Mouse (Mus musculus): ENCODE data around the gene Gm17949. TPM values are rescaled to one million over a fixed set of nuclear protein-coding genes. Genes with fewer than 3 reads are reported as not detected.

Gene Gm17949
- total RNA-seq, 2 experiments from 2014 or later = not detected

DNA sequence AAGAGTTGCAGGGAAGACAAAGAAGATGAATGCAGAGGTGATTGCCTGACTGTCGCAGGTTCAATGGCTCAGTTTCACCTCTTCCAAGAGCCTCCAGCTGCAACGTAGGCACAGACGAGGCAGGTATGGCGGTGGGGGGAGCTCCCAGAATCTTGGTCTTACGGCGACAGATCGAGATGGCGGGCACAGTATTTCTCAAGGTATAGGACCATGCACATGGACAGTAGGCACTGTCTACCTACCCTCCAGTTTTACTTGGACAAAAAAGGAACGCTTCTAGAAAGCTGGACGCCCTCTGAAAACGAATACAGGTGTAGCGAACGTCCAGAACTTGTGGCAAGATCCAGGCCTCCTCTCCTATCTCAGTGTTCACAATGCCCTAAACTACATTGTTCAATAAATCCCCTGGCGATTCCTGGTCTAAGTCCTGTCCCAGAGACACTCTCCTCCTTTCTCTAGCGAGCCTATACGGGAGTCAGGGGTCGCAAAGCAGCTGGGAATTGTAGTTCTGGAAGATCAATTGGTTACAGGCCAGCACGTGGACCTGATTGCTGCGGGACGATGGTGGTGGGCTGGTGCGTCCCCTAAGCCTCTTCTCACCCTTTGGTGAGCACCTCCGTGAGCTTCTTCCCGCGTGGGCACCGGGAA is 21.7 kb upstream of the Gm17949 start:
- intact Hi-C loops (cut with DNase I) = loop anchor here (2.0 to 10.0 kb wide), 3 partner anchors 57 to 287 kb away; partner anchors contain the start of genes Gpr108 and Trip10
- no peak for DNase-seq

DNA sequence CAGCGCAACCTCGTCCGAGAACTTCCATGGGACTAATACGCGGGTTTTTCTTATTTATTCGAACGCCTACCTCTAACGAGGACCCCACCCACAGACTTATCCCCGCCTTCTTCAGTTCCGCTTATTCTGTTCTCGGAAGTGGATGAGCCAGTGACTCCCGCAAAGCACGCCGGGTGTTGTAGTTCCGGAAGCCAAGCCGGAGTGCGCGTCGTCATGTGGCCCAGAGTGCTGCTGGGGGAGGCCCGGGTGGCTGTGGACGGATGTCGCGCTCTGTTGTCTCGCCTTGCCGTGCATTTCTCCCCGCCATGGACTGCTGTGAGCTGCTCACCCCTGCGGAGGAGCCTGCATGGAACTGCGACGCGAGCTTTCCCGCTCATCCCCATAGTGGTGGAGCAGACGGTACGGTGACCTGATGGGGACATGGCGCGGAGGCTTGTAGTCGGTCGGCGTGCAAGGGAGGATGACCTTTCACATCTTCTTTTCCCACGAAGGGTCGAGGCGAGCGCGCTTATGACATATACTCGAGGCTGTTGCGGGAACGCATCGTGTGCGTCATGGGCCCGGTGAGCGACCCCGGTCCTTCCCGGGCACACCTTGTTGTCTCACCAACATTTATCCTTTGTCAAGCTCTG is 21.0 kb upstream of the Gm17949 start, which contains the start of gene Clpp:
TSS of gene Clpp (plus strand) at position 191 of the 632 bp plus-strand sequence.
- intact Hi-C loops (cut with DNase I) = loop anchor here (2.0 to 10.0 kb wide), 2 partner anchors 255 to 287 kb away; partner anchors contain the start of genes Gpr108 and Trip10
- DNase-seq = peak; percentile 97 to 98

DNA sequence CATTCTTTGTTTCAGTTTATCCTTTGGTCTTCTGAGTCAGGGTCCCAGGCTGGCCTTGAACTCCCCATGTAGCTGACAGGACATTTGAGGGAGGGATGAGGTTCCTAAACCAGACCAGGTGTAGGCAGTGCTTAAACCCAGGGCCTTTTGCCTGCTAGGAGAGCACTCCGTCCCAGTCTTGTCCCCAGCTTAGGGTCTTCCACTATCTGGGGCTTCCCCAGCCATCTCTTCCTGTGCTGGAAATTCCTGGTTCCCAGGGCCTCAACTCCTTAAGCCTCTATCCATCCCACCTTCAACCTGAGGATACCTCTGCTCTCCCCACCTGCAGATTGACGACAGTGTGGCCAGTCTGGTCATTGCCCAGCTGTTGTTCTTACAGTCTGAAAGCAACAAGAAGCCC is 20.3 kb upstream of the Gm17949 start:
- intact Hi-C loops (cut with DNase I) = loop anchor here (2.0 to 10.0 kb wide), 2 partner anchors 254 to 286 kb away; partner anchors contain the start of genes Gpr108 and Trip10
- no peak for DNase-seq

DNA sequence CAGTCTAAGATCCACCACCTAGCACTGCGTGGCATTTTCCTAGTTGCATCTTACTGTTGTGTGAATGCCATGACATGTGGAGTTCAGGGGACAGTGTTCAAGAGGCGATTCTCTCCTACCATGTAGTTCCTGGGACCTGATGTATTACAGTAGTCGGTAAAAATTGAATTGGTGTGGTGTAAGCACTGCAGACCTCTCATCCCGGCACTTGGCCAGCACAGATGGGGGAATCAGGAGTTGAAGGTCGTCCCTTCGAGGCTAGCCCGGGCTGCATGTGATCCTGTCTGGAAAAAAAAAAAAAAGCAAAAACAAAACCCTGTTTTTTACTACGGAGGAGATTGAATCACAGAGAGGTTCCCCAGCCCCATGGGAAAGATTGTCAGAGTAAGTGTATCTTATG is 16.2 kb upstream of the Gm17949 start:
- no peak for DNase-seq
- intact Hi-C loops (cut with DNase I) = loop anchor here (5.0 to 10.0 kb wide), 2 partner anchors 250 to 337 kb away; partner anchors contain the start of genes Gpr108 and Trip10

DNA sequence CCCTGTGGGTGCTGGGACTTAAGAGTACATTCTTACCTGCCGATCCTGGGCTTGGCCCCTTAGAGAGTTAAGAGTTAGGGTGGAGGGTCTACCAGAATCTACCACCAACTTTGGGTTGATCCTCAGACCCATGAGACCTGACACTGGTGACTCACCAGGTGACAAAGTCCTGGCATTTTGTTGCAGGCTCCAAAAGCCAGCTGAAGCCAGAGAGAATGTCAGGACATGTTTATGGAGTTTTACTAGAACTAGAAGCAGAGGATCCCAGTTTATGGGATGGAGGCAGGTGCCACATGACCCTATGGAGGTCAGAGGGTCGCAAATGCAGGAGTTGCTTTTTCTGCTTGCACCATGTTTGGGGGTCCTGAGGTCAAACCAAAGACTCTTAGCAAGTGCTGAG is 14.8 kb upstream of the Gm17949 start:
- no peak for DNase-seq
- intact Hi-C loops (cut with DNase I) = loop anchor here (2.0 to 10.0 kb wide), 3 partner anchors 100 to 336 kb away; partner anchors contain the start of genes Gpr108 and Trip10

DNA sequence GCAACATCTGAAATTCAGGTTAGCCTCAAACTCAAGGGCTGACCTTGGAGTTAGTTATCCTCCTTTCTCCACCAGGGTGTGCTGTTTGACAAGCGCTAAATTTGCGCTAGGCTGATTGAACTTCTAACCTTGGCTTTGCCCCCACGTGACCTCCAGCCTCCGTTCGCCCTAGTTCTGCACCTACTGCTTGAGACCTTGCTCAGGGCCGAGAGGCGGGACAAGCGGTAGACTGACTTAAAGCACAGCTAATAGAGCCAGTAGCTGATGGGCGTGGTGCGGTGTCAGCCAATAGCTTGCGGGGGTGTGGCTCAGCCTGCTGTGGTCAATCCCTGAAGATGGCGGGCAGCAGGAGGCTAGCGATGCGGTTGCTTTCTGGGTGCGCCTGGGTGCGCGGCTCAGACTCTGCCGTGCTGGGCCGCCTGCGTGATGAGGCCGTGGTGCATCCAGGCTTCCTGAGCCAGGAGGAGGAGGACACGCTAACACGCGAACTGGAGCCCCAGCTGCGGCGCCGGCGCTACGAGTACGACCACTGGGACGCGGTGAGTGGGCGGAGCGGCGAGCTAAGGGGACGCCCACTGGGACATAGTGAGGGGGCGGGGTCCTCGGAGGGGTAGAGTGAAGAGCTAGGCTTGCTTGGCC is 14.1 kb upstream of the Gm17949 start, which contains the start of gene Alkbh7:
TSS of gene Alkbh7 (plus strand) at position 311 of the 639 bp plus-strand sequence.
- peak; percentile 97 to 98 for DNase-seq
- intact Hi-C loops (cut with DNase I) = loop anchor here (1.0 to 10.0 kb wide), 4 partner anchors 100 to 335 kb away; partner anchors contain the start of genes Gpr108 and Trip10

DNA sequence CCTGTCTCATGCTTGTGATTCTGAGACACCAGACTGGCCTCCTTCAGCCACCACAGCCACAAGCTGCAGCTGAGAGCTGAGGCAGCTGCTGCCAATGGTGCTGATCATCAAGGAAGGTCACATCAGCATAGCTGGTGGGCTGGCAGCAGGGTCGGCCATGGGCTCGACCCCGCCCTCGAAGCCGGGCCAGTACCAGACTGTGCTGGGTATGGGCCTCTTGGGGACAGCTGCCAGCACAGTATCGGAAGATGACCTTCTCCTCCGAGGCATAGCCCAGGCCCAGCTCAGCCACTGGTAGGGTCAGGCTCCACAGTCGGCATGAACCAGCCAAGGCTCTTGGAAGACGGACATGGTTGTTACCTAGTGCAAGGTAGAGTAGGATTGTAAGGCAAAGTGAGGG is 11.9 kb upstream of the Gm17949 start:
- intact Hi-C loops (cut with DNase I) = loop anchor here (5.0 to 10.0 kb wide), 2 partner anchors 245 to 333 kb away; partner anchors contain the start of genes Gpr108 and Trip10
- DNase-seq = no peak

DNA sequence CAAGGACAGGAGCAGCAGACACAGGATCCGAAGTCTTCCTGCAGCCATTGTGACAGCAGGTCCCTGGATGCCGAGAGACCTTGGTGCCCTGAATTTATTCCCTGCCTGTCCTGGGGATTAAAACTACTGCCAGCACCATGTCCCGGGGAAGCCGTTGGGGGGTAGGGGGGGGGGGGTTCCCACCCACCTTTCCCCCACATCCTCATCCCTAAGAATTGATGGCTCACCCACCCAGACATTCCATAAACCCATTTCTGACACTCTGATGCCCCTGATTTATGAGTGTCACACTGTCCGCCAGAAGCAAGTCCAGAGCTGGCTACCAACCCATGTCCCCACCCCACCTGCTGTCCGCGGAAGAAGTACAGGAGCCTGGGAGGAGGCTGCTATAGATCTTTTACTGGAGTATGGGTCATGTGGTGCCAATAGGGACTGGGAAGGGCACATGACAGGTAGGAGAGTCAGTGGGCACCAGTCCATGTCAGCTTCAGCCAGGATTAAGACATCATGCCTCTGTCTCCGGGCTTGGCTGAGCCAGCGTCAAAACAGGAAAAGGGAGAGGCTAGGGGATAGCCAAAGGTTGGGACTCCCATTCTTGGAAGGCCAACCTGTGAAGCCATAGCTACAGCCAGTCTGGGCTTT is 11.2 kb upstream of the Gm17949 start, which contains the start of gene Pspn:
TSS of gene Pspn (minus strand) at position 51 of the 642 bp plus-strand sequence.
- DNase-seq = peak in 1 of 2 experiments; percentile 22

DNA sequence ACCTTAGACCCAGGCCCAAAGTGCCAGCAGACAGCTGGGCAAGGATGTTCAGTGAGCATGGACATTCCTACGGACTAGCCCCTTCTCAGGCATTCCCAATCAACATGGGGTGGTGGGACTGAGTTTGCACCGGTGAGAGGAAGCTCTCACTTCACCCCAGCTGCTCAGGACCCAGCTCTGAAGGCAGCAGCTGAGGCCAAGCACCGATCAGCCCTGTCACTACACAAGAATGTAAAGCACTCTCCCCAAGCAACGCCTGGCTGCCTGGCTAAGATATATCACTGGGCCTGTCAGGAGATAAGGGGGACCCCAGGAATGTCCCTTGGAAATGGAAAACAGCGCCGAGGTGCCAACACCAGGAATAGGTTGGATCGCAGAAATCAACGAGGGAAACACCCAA is 10.0 kb upstream of the Gm17949 start:
- DNase-seq = peak; percentile 32 to 37
- intact Hi-C loops (cut with DNase I) = no loop called here

More for the DNA sequence above, 11.2 kb upstream of the Gm17949 start, which contains the start of gene Pspn:
- intact Hi-C loops (cut with DNase I) = loop anchor here (5.0 to 10.0 kb wide), 2 partner anchors 245 to 332 kb away; partner anchors contain the start of genes Gpr108 and Trip10

DNA sequence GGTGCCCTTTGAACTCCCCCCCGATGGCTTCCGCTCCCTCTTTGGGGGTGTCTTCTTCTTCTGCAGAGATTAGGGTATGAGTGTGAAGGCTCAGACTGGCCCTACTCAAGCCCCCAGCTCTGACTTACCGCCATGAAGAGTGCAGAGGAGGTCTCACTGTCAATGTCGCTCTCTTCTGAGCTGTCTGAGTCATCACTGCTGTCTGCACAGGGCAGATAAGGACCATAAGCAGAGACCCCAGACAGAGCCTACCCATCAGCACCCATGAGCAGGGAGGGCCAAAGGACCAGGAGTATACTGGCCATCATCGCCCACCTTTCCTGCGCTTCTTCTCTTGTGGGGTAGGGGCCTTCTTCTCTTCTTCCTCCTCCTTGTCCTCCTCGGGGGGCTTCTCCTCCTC is 7.3 kb upstream of the Gm17949 start:
- DNase-seq = no peak
- intact Hi-C loops (cut with DNase I) = loop anchor here (1.0 kb wide), 1 partner anchor 114 kb away; no protein-coding TSS in a partner anchor

DNA sequence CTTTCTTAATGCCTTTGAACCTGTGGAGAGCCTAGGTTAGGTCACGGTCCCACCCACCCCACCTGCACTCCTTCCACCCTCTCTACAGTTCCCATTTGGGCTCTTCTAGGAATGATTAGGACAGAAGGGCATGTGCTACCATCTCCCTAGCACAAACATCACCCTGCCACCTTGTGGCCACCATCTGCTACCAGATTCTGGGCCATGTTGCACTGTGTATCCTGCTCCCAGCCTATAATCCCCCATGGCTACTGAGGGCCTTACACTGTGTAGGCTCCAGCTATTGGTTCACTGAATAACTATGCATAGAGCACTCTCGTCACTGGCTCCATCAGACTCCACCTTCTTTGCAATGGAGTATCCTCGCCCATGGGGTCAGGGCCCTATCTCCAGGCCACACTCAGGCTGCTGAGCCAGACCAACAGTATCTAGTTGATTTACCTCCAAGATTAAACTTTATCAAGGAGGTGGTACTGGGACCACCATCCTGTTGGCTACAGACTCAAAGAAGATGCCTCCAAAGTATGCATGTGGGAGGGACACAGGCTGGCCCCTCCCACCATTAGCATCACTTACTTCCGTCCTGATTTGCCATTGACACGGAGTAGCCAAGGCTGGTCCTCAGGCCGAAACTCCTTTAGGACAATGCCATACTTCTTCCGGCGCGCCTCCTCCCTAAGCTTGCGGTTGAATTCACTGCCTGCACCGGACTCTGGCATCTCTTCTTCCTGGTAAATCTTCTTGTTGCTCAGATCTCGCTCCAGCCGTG is 3.9 kb upstream of the Gm17949 start:
- DNase-seq = peak in 1 of 2 experiments; percentile 32
- intact Hi-C loops (cut with DNase I) = no loop called here

DNA sequence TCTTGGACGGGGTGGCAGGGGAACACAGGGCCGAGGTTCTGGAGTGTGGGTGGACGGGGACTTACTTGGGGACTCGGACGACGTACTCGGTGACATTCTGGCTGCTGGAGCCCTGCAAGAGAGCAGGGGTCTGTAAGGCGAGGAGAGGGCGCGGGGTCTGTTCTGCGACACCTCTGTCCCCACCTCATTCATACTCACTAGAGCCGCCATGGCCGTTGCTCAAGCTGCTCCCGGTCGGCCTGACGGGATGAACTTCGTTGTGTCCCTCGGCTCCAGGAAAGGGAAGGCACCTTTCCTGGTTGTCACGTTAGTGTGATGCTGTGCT is 396 bp upstream of the Gm17949 start:
- DNase-seq = no peak
- intact Hi-C loops (cut with DNase I) = no loop called here

DNA sequence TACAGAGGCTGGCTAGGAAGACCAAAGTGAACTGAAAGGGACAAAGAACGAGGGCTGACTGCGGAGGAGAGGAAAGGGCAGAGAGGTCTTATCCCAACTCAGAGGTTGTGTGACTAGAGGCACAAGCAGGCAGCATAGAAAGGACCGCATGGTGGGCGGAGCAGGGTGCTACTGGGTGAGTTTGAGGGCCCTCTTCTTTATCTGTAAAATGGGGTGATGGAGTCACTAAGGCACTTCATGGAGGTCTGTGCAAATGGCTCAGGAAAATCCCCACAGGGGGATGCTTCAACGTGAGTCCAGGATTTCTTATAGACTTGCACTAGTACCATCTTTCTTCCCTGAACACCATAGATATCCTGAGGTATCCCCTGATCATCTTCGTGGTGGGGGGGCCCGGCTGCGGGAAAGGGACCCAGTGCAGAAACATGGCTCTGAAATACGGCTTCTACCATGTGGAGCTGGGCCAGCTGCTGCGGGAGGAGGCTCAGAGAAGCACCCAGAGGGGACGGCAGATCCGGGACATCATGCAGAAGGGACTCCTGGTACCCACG is 1.1 kb downstream of the Gm17949 start:
- no peak for DNase-seq
- intact Hi-C loops (cut with DNase I) = loop anchor here (2.0 kb wide), 1 partner anchor 18 kb away; the partner anchor contains the start of gene Khsrp

DNA sequence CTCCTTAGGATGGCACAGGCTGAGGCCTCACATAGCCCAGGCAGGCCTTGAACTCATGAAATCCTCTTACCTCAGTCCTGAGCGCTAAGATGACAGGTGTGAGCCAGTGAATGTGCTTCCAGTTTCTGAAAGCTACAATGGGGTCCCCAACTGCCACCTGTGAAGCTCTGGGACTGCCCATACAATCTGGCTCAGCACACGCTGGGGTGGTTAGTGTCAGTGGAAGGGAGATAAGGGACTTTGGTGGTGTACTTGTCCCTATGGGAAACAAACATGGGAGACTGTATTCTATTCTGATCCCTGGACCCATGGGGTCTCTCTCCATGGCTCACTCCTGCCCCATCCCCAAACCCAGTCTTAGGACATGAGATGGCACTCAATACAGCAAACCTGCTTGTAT is 8.4 kb downstream of the Gm17949 start:
- intact Hi-C loops (cut with DNase I) = no loop called here
- no peak for DNase-seq

DNA sequence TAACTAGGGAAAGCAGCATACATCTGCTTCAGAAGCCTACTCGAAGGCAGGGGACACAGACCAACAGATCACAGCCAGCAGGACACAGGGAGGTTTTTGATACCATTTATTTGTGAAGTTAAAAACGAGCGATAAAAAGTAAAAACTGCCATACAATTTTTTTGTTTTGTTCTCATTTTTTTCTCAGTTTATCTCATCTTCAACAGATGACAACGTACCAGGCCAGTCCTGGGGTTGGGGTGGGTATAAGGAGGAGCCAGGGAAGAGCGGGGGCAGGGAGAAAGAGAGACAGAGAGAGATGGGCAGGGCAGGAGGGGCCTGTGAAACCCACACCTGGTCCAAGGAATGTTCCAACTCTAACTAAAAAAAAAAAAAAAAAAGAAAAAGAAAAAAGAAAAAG is 9.7 kb downstream of the Gm17949 start:
- intact Hi-C loops (cut with DNase I) = no loop called here
- DNase-seq = no peak

DNA sequence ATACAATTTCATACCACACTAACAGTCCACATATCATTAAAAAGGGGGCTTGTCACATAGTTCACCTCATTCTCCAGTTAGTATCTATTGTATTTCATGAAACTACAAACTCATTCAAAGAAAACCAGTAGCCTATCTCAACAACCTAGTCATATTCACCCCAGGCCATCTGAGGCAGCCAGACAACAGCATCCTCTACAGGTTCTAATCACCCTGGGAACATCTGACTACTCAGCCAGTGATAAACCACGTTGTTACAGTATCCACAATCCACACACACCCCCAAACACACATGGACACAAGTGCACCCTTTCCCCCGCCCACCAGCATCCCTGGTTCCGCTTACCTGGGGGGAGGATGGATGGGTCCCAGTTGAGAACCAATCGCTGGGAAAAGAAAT is 16.2 kb downstream of the Gm17949 start:
- intact Hi-C loops (cut with DNase I) = no loop called here
- no peak for DNase-seq

DNA sequence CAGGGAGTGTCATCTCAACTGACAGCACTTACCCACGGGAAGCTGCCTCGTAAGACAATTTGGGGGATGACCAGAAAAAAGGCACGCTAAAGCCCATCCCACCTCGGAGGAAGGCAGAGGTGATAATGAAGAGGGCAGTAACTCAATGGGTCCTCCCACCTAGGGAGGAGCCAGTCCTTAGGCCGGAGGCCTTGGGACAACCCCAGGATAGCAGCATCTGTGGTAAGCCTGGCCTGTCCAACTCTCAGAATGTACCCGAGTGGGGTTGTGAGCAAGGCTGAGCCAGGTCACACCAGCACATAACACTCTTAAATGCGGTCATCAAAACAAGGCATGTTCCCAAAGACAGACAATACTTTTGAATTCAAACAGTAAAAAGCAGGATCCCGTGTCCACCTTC is 18.4 kb downstream of the Gm17949 start:
- peak in 1 of 2 experiments; percentile 27 for DNase-seq
- intact Hi-C loops (cut with DNase I) = loop anchor here (2.0 kb wide), 1 partner anchor 17 kb away; no protein-coding TSS in a partner anchor

DNA sequence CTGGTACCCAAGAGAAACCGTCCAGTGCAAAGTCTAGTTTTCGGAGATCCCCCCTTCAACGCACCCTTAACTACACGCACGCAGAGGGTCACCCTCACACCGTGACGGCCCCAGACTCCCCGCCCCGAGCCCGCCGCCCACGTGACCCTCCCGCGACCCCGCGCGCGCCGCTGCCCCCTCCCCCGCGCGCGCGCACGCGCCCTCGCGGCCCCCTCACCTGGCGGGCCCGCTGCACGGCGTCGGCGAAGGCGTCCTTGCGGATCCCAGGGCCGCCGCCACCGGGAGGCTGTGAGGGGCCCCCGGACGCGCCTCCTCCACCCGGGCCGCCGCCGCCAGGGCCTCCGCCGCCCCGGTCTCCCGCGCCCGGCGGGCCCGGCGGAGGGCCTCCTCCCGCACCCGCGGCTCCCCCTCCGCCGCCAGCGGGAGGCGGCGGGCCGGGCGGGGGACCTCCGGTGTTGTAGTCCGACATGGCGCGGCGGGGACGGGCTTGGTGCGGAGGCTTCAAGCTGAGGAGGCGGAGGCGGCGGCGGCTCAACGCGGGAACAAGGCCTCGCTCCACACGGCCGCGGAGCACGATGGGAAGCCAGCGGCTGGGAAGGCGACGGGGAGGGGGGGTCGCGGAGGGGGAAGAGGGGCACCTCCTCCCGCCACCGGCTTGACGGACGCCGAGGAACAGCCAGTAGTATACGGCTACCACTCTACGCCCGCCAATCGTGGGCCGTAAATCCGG is 19.8 kb downstream of the Gm17949 start, which contains the start of gene Khsrp:
TSS of gene Khsrp (minus strand) at position 592 of the 730 bp plus-strand sequence.
- intact Hi-C loops (cut with DNase I) = loop anchor here (2.0 kb wide), 1 partner anchor 18 kb away; no protein-coding TSS in a partner anchor
- peak; percentile 56 to 64 for DNase-seq
